Mouse (Mus musculus) CH12.LX (cell line): ENCODE results near the gene Olfr279. TPM values are rescaled to one million over a fixed set of nuclear protein-coding genes. Genes with fewer than 3 reads are reported as not detected.

Experiments
- DNase-seq: peaks from one replicate; pipeline ENCODE4 v3.0.0-alpha.2; 2013; ENCODE audit errors: extremely low read depth
- H3K27ac ChIP-seq: 2 replicates; pipeline ENCODE4 v1.5.1; 2012; ENCODE audit warnings: low read depth, mild to moderate bottlenecking, control low read depth, moderate library complexity; ENCODE audit not compliant: insufficient read depth
- H3K27me3 ChIP-seq: replicated peaks from 2 replicates; pipeline ENCODE3; 2012; ENCODE audit warnings: inconsistent platforms
- H3K36me3 ChIP-seq, 2 experiments: replicated peaks in 1 of 2; 2 replicates each; pipeline versions ENCODE3 to v1.6.1; 2012; ENCODE audit warnings: inconsistent platforms in 1 of 2, low read length in 1 of 2, mild to moderate bottlenecking in 1 of 2, mixed read lengths in 1 of 2, moderate library complexity in 1 of 2; ENCODE audit not compliant: control insufficient read depth in 1 of 2, insufficient read depth in 1 of 2
- H3K4me1 ChIP-seq, 2 experiments: 2 replicates each; pipeline ENCODE4 v1.6.1; 2012; ENCODE audit warnings: inconsistent platforms in 1 of 2, moderate library complexity in 1 of 2; ENCODE audit not compliant: insufficient read depth in 2 of 2, control insufficient read depth in 1 of 2
- H3K4me2 ChIP-seq: 2 replicates; pipeline ENCODE4 v1.6.1; 2012; ENCODE audit warnings: low read depth, mild to moderate bottlenecking, control low read depth; ENCODE audit not compliant: poor library complexity, insufficient read depth, severe bottlenecking
- H3K4me3 ChIP-seq, 3 experiments: fragments of 150-350 bp in 1 of 3; sonication (generic) in 1 of 3; replicated peaks in 1 of 3; 2 replicates each; pipeline versions ENCODE3 to v1.5.1; 2011 to 2012; ENCODE audit warnings: low read depth in 2 of 3, low read length in 2 of 3, mild to moderate bottlenecking in 2 of 3, moderate library complexity in 2 of 3, control low read depth in 1 of 3, improper control_type of control experiment in 1 of 3, inconsistent platforms in 1 of 3, mixed read lengths in 1 of 3; ENCODE audit not compliant: poor library complexity in 1 of 3
- H3K79me2 ChIP-seq: replicated peaks from 2 replicates; pipeline ENCODE4 v1.6.1; 2012; ENCODE audit warnings: mild to moderate bottlenecking, moderate library complexity; ENCODE audit not compliant: control insufficient read depth, poor library complexity, insufficient read depth, severe bottlenecking; ENCODE audit errors: extremely low read depth
- H3K9ac ChIP-seq: 2 replicates; pipeline ENCODE4 v1.6.1; 2012; ENCODE audit warnings: low read depth, mild to moderate bottlenecking, control low read depth, moderate library complexity; ENCODE audit not compliant: insufficient read depth
- H3K9me3 ChIP-seq: replicated peaks from 2 replicates; pipeline ENCODE3; 2012; ENCODE audit warnings: low read length, inconsistent platforms, mixed read lengths
- BHLHE40 ChIP-seq: IDR thresholded peaks from 2 replicates; pipeline ENCODE4 v1.6.1; 2011; ENCODE audit warnings: mild to moderate bottlenecking, low read depth, low read length, improper control_type of control experiment
- CHD1 ChIP-seq: IDR thresholded peaks from 2 replicates; pipeline ENCODE4 v1.6.1; 2012; ENCODE audit warnings: low read depth, low read length, improper control_type of control experiment, inconsistent platforms
- CHD2 ChIP-seq: IDR thresholded peaks from 2 replicates; pipeline ENCODE4 v1.6.1; 2011; ENCODE audit warnings: low read length, improper control_type of control experiment
- CTCF ChIP-seq, 2 experiments: IDR thresholded peaks in 1 of 2; conservative IDR thresholded peaks in 1 of 2; 2 replicates each; pipeline ENCODE4 v1.5.1; 2011 to 2012; ENCODE audit warnings: low read depth in 2 of 2, low read length in 2 of 2, improper control_type of control experiment in 1 of 2, inconsistent platforms in 1 of 2, mild to moderate bottlenecking in 1 of 2, moderate library complexity in 1 of 2
- E2F4 ChIP-seq: IDR thresholded peaks from 2 replicates; pipeline ENCODE4 v1.6.1; 2011; ENCODE audit warnings: low read depth, low read length, improper control_type of control experiment; ENCODE audit not compliant: insufficient replicate concordance
- ELF1 ChIP-seq: IDR thresholded peaks from 2 replicates; pipeline ENCODE4 v1.6.1; 2014; ENCODE audit warnings: low read depth, mild to moderate bottlenecking, inconsistent platforms, low read length, improper control_type of control experiment
- EP300 ChIP-seq: IDR thresholded peaks from 2 replicates; pipeline ENCODE4 v1.6.1; 2011; ENCODE audit warnings: low read length, improper control_type of control experiment
- ETS1 ChIP-seq: conservative IDR thresholded peaks from 2 replicates; pipeline ENCODE4 v1.6.1; 2012; ENCODE audit warnings: low read depth, mild to moderate bottlenecking, inconsistent platforms, low read length, improper control_type of control experiment, moderate library complexity
- GABPA ChIP-seq: IDR thresholded peaks from 2 replicates; pipeline ENCODE4 v1.6.1; 2012; ENCODE audit warnings: low read depth, low read length, improper control_type of control experiment, inconsistent platforms; ENCODE audit not compliant: insufficient replicate concordance
- HCFC1 ChIP-seq: IDR thresholded peaks from 2 replicates; pipeline ENCODE4 v1.6.1; 2012; ENCODE audit warnings: low read depth, mild to moderate bottlenecking, inconsistent platforms, low read length, improper control_type of control experiment
- IRF4 ChIP-seq: IDR thresholded peaks from 2 replicates; pipeline ENCODE4 v1.6.1; 2014; ENCODE audit warnings: low read depth, mild to moderate bottlenecking, inconsistent platforms, low read length, improper control_type of control experiment
- JUN ChIP-seq: IDR thresholded peaks from 2 replicates; pipeline ENCODE4 v1.6.1; 2011; ENCODE audit warnings: low read depth, mild to moderate bottlenecking, low read length, improper control_type of control experiment, moderate library complexity; ENCODE audit not compliant: insufficient read depth
- JUND ChIP-seq: conservative IDR thresholded peaks from 2 replicates; pipeline ENCODE4 v1.6.1; 2011; ENCODE audit warnings: low read depth, low read length, improper control_type of control experiment
- KAT2A ChIP-seq: IDR thresholded peaks from 2 replicates; pipeline ENCODE4 v1.6.1; 2012; ENCODE audit warnings: low read length, improper control_type of control experiment, inconsistent platforms; ENCODE audit not compliant: insufficient replicate concordance
- MAFK ChIP-seq: IDR thresholded peaks from 2 replicates; pipeline ENCODE4 v1.6.1; 2011; ENCODE audit warnings: low read length, improper control_type of control experiment; ENCODE audit not compliant: insufficient replicate concordance
- MAZ ChIP-seq: IDR thresholded peaks from 2 replicates; pipeline ENCODE4 v1.6.1; 2012; ENCODE audit warnings: low read depth, mild to moderate bottlenecking, inconsistent platforms, low read length, improper control_type of control experiment, moderate library complexity
- MXI1 ChIP-seq: IDR thresholded peaks from 2 replicates; pipeline ENCODE4 v1.6.1; 2011; ENCODE audit warnings: mild to moderate bottlenecking, low read depth, low read length, improper control_type of control experiment
- MYC ChIP-seq: IDR thresholded peaks from 2 replicates; pipeline ENCODE4 v1.6.1; 2011; ENCODE audit warnings: low read depth, mild to moderate bottlenecking, improper control_type of control experiment, low read length
- NELFE ChIP-seq: IDR thresholded peaks from 2 replicates; pipeline ENCODE4 v1.6.1; 2011; ENCODE audit warnings: low read depth, low read length, improper control_type of control experiment
- NRF1 ChIP-seq: IDR thresholded peaks from 2 replicates; pipeline ENCODE4 v1.6.1; 2014; ENCODE audit warnings: low read depth, mild to moderate bottlenecking, inconsistent platforms, low read length, improper control_type of control experiment, moderate library complexity
- PAX5 ChIP-seq: IDR thresholded peaks from 2 replicates; pipeline ENCODE4 v1.6.1; 2012; ENCODE audit warnings: low read length, inconsistent platforms, mixed read lengths
- RAD21 ChIP-seq: IDR thresholded peaks from 2 replicates; pipeline ENCODE4 v1.6.1; 2011; ENCODE audit warnings: low read depth, mild to moderate bottlenecking, low read length, improper control_type of control experiment, moderate library complexity
- RCOR1 ChIP-seq: conservative IDR thresholded peaks from 2 replicates; pipeline ENCODE4 v1.6.1; 2012; ENCODE audit warnings: low read depth, mild to moderate bottlenecking, inconsistent platforms, low read length, improper control_type of control experiment
- SMC3 ChIP-seq: IDR thresholded peaks from 2 replicates; pipeline ENCODE4 v1.6.1; 2011; ENCODE audit warnings: low read depth, low read length, improper control_type of control experiment
- TCF12 ChIP-seq: IDR thresholded peaks from 2 replicates; pipeline ENCODE4 v1.6.1; 2014; ENCODE audit warnings: low read depth, mild to moderate bottlenecking, inconsistent platforms, low read length, improper control_type of control experiment
- UBTF ChIP-seq: IDR thresholded peaks from 2 replicates; pipeline ENCODE4 v1.6.1; 2012; ENCODE audit warnings: low read depth, mild to moderate bottlenecking, inconsistent platforms, low read length, improper control_type of control experiment, moderate library complexity
- USF1 ChIP-seq: IDR thresholded peaks from 2 replicates; pipeline ENCODE4 v1.6.1; 2014; ENCODE audit warnings: low read depth, mild to moderate bottlenecking, inconsistent platforms, low read length, improper control_type of control experiment
- USF2 ChIP-seq: conservative IDR thresholded peaks from 2 replicates; pipeline ENCODE4 v1.6.1; 2011; ENCODE audit warnings: low read depth, low read length, improper control_type of control experiment
- ZC3H11A ChIP-seq: IDR thresholded peaks from 2 replicates; pipeline ENCODE4 v1.6.1; 2012; ENCODE audit warnings: low read depth, mild to moderate bottlenecking, inconsistent platforms, low read length, improper control_type of control experiment
- ZKSCAN1 ChIP-seq: IDR thresholded peaks from 2 replicates; pipeline ENCODE4 v1.6.1; 2012; ENCODE audit warnings: low read depth, inconsistent platforms, low read length, improper control_type of control experiment, borderline replicate concordance
- dilution Hi-C: fragments of 300-500 bp; cut with MboI; formaldehyde crosslinking; loops from 2 replicates; pipeline ENCODE4 v1.14.3; 2020; ENCODE audit warnings: low sequenced_read_pairs; ENCODE audit not compliant: extremely low pct_unique_long_range_greater_than_20kb, extremely low pct_ligation_motif_present
- in situ Hi-C: fragments of 300-500 bp; cut with MboI; formaldehyde crosslinking; loops from 3 replicates; pipeline ENCODE4 v1.14.3; 2019; ENCODE audit warnings: low sequenced_read_pairs, low pct_ligation_motif_present, low pct_unique_long_range_greater_than_20kb, mixed read lengths
- polyA plus RNA-seq: library from polyadenylated mRNA; unstranded; fragments of >175 nt; gene quantifications from 2 replicates; pipeline ENCODE4 v1.2.1, GENCODE M21; 2012; ENCODE audit warnings: low read depth; ENCODE audit not compliant: insufficient read length
- total RNA-seq, 2 experiments: library from RNA; depleted of rRNA; stranded (reverse); fragments of 300-350 nt in 1 of 2; fragments of >200 nt in 1 of 2; gene quantifications; 2 replicates each; pipeline ENCODE4 v1.2.3; 2012 to 2014

Gene Olfr279
- total and polyA plus RNA-seq, 3 experiments = not detected

DNA sequence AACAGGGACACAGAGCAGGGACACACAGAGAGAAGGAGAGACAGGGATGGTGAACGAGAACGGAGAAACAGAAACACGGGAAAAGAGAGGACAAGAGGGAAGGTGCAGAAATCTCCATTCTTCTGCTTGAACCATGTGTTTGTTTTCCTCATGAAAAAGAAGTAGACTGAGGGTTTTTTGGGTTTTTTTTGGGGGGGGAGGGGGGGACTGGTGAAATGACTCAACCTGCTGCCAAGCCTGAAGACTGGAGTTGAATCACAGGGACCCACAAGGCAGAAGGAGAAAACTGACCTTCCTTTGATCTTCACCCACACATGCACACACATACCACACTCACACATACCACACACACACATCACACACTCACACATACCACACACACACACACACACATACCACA, 11.1 kb downstream of the Olfr279 start:
- Histone ChIP-seq H3K4me1 (peaks cover 5 to 12% of the 10 kb centered on the region in 2 experiments), H3K9ac (no peak overlapping the region), H3K36me3 (no peaks in the 10 kb centered on the region), H3K9me3 (no peaks in the 10 kb centered on the region), H3K27ac (no peak overlapping the region), H3K4me3 (no peak overlapping the region), H3K27me3 (peaks cover 4% of the 10 kb centered on the region), H3K4me2 (no peak overlapping the region), H3K79me2 (no peaks in the 10 kb centered on the region)
- peak; percentile 35; the same call in 1 of the 2 replicates for TF ChIP-seq JUND
- peak; percentile 60; the same call in 1 of the 2 replicates for TF ChIP-seq IRF4
- no peak for TF ChIP-seq GABPA
- no peak for TF ChIP-seq UBTF
- no peak for TF ChIP-seq HCFC1
- no peak for TF ChIP-seq MYC
- no peak for TF ChIP-seq ETS1
- DNase-seq = no peak
- in situ Hi-C loops (loop anchor here (10.0 kb wide), 1 partner anchor 319 kb away; no protein-coding TSS in a partner anchor), dilution Hi-C loops (no loop called here)

DNA sequence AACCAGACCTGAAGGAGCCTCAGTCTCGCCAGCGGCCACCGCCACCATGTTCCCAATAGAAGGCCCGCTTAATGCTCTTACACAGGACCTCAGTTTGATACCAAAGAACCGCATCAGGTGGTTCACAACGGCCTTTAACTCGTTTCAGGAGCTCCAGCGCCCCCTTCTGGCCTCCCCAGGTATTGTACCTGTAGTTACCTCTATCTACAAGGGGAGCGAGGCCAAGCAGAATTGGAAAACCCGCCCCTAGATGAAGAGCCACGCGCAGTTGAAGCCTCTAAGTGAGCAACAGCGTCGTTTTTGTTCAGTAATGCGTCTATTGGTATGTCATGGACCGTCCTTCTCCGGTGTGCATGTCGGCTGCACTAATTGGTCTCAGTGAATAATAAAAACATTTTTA, 12.3 kb downstream of the Olfr279 start:
- DNase-seq = peak; percentile 92
- H3K27me3 ChIP-seq = peaks cover 4% of the 10 kb centered on the region
- dilution Hi-C loops = no loop called here
- TF ChIP-seq BHLHE40 (no peak; the same call in 1 of the 2 replicates), SMC3 (peak; percentile 81), UBTF (no peak), RAD21 (peak; percentile 95), IRF4 (peak; percentile 38; the same call in 1 of the 2 replicates), CTCF (conservative IDR thresholded peaks at IDR 0.05 in 1 of 2, IDR thresholded peaks at IDR 0.05 in 1 of 2; ENCODE audit: low read depth in 2 of 2, low read length in 2 of 2) (peak; percentile 89 to 95), NELFE (peak; percentile 41; the same call in 1 of the 2 replicates), TCF12 (no peak), USF1 (peak; percentile 12; the same call in 1 of the 2 replicates), RCOR1 (no peak), HCFC1 (no peak), GABPA (no peak), NRF1 (0 out of 2 replicates have a peak, but pooled peaks have one; percentile 17), ZKSCAN1 (no peak), MXI1 (no peak), CHD1 (no peak), PAX5 (no peak), CHD2 (no peak), EP300 (no peak), USF2 (no peak), MAZ (no peak), ELF1 (peak; percentile 19; the same call in 1 of the 2 replicates), JUND (no peak), MYC (peak; percentile 46; the same call in 1 of the 2 replicates), JUN (no peak), KAT2A (no peak), ZC3H11A (peak; percentile 32; the same call in 1 of the 2 replicates), MAFK (no peak), E2F4 (no peak), ETS1 (no peak)

More for the DNA sequence above, 12.3 kb downstream of the Olfr279 start:
- H3K79me2 ChIP-seq = no peaks in the 10 kb centered on the region
- in situ Hi-C loops = loop anchor here (10.0 kb wide), 1 partner anchor 320 kb away; no protein-coding TSS in a partner anchor
- H3K4me3 ChIP-seq = no peak overlapping the region
- H3K4me1 ChIP-seq = peaks cover 5 to 12% of the 10 kb centered on the region in 2 experiments
- no peaks in the 10 kb centered on the region for H3K36me3 ChIP-seq
- no peak overlapping the region for H3K27ac ChIP-seq
- peaks cover 2% of the 10 kb centered on the region for H3K9me3 ChIP-seq
- H3K4me2 ChIP-seq = peak overlapping the region; percentile 51; the same call in 1 of the 2 replicates
- H3K9ac ChIP-seq = no peak overlapping the region
